Mouse (Mus musculus) adrenal gland, postnatal 36 days (tissue): ENCODE measurements around the gene Pigr. TPM values are rescaled to one million over a fixed set of nuclear protein-coding genes. Genes with fewer than 3 reads are reported as not detected.

ENCODE experiments used
- DNase-seq, 2 experiments: peaks; one replicate each; pipeline ENCODE4 v3.0.0; 2021; ENCODE audit warnings: mixed read lengths in 1 of 2
- long read RNA-seq, 2 experiments: library from polyadenylated mRNA; stranded (forward); transcript quantifications; one replicate each; pipeline ENCODE4 v2.0.0; 2021; ENCODE audit warnings: borderline sequencing depth in 2 of 2
- total RNA-seq, 2 experiments: library from RNA; stranded (reverse); gene quantifications; 2 replicates each; pipeline ENCODE4 v1.2.3; 2021

Pigr gene
- total RNA-seq, result under 1 TPM; 0.16 to 0.20 TPM
- long read RNA-seq, experiment 1, result 0 reads
- long read RNA-seq, experiment 2, result 0 reads

DNA sequence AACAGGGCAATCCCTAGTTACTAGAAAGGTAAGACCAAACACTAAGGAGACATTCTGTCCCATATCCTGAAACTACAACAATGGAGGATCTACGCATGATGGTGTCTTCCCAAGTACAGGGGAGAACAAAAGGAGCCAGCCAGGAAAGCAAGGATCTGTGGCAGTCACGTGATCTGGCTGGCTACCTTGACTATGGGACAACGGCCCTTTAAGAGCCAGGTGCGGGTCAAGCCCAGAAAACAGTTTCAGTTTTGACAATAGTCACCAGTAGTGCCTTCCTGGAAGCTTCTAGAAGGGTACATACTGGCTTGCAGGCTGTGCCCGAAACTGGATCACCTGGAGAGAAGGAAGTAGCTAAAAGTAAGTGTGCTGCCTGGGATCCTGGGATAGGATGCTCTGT lies at the start of gene Pigr:
TSS of gene Pigr (plus strand) at position 237 of the 400 bp plus-strand sequence.
- no peak for DNase-seq

DNA sequence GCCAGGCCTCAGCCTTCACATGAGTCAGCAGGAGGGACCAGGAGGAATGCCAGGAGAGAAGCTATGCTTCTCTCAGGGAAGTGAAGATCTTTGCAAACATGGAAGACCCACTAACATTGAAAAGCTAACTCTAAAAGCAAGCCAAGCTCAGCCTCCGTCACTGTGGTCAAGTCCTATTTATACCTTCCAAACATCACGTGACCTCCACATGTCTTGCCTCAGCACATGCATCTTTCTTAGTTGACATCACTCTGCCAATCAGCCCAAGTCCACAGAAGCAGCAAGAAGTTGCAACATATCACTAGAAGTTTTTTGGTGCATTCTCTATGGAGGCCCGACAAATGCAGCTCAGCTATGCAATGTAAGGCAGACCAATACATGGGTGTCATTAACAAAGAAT lies 46.6 kb upstream of the Pigr start:
- no peak for DNase-seq

DNA sequence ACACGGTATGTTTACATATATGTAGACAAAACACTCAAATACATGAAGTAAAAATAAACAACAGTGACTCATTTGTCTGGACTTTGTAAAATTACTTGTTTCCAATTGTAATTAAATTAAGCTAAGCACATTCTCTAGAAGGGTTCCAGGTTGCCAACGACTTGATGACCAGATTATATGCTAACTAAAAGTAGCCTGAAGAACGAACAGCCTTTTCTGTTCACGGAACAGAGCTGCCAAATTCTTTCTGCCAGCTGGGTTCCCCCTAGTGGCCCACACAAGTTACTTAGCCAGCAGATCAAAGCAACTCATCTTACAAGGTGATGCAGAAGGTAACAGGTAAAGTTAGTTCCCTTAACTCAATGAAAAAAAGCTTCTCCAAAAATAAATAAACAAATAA lies 42.4 kb upstream of the Pigr start:
- peak; percentile 30 to 54 for DNase-seq

DNA sequence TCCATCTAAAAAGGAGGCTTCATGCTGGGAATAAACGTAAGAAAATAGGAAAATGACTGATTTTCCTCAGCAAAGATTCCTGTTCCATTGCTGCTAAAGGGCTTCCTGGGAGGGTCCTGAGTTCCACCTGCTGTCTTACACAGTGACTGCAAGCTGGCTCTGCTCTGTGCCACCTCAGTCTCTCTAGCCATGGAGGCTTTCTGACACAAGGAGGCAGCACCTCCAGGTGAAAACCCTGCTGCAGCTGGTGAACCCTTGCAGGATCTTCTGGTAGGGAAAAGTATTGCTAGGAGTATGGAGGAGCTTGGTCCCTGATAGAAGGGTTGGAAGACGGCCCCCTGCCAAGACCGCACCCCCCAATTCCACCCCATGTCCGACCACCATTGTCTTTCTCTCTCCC lies 39.5 kb upstream of the Pigr start:
- DNase-seq, result no peak

DNA sequence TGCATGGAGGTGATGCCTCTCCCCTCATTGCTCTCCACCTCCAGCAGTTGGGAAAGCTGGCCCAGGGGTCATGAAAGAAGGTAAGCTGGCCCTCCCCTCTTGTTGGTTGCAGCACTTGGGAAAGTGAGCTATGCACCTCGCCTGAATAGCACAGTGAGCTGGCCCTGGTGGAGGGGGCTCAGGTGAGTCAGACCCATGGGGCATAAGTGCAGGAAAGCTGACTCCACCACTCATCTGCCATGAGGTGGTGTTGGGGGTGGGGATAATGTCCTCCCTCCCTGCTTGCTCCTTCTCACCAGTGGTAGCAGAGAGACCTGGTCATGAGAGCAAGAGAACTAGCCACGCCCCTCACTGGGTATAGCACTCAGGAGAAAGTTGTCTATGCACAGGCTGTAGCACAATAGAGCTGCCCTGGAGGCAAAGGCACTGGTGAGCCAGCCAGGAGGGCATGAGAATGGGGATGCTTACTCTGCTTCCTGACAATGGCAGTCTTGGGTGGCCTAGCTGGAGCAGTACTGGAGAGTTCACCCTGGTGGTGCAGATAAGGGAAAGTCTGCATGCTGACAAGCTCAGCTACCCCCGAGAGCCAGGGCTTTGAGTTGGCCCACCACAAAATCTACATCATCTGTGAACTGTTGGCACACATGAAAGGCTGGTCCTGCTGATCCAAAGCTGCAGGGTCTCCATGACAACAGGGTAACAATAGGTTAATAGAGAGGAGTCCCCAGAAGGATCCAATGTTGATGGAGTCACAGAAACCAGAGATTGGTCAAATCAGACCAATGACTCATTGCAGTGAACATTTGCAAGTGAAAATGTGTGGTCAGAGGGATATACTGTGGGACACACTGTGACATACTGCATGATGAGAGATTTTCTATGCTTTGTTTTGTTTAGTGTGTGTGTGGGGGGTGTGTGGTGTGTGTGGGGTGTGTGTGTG lies 36.7 kb upstream of the Pigr start:
- DNase-seq, result no peak

DNA sequence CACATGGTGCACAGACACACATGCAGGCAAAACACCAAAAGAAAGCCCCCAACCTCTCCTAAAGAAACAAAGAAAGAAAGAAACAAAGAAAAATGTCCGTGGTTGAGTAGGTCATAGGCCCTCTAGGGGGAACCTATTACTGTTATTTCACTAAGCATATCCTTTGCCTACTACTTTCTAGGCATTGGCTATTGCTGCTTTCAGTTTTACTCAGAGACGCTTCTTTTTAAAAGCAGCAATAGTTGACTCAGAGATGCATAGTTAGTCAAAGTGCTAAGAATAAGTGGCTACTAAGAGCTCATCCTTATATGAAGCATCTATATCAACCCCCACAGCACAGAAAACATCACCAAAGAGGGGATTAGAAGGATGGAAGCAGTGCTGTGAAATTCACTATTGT lies 31.2 kb upstream of the Pigr start:
- no peak for DNase-seq

DNA sequence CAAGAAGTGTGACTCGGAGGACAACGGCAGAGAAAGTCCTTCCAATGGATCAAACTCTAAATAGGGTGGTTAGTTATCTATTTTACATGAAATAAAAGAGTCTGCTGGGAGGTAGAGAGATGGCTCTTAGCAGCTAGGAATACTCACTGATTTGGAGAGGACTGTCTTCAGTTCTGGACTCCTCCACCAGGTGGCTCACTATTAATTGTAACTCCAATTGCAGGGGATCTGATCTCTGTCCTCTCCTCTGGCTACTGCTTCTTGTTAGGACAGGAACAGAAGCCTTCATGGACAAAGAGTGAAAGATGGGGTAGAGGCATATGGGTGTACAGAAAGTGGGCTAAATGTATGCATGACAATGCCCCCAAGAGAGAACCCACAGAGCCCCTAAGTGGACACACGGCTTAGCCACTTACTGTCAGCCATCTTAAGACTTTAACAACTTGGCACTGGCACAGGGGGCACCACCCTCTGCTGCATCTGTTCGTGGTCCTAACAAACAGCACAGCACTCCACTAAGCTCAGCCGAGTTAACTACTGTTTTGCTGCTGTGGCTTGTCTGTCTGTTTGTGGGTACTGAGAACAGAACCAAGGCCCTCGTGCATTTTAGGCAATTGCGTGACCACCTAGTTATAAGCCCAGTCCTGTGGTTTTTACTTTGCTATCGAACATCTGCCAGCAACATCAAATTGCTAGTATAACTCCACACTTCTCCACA lies 29.4 kb upstream of the Pigr start:
- DNase-seq, result peak; percentile 26 to 65

DNA sequence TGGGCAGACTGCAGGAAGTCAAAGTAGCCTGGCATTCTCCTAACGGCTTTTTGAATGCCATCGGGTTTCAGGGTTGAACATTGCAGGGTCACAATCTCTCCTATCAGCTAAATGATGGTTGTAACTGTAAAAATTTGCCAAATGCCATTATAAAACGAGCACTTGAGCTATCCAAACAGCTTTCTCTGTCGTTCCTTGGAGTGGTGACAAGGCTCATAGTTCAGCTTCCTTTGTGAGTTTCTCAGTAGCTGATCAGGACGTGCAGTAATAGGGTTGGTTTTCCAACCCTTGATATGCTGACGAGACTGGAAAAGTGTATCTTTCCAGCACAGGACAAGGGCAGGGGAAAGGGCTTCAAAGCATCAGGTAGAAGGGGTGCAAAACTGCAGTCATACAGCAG lies 28.4 kb upstream of the Pigr start:
- DNase-seq, result no peak

DNA sequence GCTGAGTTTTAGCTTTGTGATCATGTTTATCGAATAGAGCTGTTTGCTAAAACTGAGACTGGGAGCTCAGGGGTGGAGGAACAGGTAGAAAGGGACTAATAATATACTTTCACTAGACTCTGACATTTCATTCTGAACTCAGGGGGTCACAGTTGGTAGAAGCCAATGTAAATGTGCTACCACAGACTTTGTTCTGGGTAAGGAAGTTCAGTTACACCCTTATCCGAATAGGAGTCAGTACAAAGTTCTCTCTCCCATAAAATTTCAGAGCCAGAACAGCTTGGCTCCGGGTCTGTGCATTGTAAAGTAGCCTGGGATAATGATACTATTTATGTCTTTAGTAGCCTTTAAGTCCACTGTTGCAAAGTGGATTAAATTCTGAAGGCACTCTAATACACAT lies 27.9 kb upstream of the Pigr start:
- no peak for DNase-seq

DNA sequence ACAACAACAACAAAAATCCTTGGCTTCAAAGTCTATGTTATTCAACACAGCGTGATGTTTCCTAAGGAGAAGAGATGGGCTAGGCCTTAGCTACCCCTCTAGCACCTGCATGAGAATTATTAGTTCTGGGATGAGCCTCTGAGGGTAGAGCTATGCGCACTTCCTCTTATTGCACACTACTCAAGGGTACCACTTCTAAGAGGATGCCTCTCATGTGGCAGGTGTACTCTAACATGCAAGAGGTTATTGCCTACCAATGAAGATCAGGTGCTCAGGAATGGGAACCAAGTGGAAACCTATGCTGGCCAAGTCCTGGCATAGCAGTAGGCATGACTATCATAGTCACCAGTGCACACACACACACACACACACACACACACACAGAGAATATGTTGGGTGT lies 27.1 kb upstream of the Pigr start:
- no peak for DNase-seq

DNA sequence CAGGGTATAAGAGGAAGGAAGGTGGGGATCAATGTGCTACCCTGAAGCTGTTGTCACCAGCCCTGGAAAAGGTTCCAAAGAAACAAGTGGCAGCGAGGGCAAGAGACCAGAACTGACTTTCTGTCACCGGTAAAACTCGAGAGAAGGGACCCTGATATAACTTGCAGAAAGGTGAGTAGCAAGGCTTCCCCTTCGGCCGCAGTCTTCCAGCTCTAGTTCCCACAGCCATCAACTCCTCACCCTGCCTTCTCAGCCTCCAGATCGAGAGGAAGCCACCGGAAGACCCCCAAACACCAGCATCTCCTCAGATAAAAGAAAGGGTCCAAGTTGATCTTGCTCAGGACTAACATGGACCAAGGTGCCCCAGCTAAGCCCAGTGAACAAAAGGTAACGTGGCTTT lies 25.9 kb upstream of the Pigr start, which contains the start of gene Fcamr:
TSS of gene Fcamr (plus strand) at position 301 of the 400 bp plus-strand sequence.
- no peak for DNase-seq

DNA sequence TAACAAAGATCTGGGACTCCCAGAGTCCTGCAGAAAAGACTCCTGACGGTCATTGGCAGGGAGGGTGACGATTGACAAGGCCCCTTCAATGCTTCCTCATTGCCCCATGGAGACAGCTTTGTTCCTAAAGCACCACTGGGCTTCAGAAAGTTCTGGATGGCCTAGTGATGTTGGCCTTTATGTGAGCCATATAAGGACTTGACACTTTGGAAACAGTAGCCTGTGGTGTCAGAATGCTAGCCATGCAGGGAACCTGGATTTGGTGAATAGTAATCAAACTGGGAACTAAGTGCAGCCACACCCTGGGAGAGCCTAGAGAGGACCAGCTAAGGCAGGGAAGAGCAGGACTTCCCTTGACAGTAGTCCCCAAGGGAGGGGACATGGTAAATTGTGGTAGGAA lies 25.0 kb upstream of the Pigr start:
- no peak for DNase-seq

DNA sequence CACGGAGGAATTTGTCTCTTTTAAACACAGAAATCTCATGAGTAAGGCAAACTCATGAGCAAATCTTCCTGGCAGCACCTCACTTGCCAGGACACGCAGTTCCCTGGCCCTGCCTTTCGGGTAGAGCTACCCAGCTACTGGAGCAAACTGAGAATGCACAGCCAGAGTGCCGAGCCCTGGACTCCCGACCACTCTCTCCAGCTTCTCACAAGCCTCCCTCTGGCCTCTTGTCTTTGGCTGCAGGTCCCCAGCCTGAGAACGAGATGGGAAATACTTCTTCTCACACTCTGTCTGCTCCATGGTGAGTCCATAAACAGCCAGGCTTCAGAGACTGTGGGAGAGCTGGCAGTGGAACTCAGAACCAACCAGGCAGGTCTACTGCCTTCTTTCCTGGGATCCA lies 23.5 kb upstream of the Pigr start:
- DNase-seq, result no peak

DNA sequence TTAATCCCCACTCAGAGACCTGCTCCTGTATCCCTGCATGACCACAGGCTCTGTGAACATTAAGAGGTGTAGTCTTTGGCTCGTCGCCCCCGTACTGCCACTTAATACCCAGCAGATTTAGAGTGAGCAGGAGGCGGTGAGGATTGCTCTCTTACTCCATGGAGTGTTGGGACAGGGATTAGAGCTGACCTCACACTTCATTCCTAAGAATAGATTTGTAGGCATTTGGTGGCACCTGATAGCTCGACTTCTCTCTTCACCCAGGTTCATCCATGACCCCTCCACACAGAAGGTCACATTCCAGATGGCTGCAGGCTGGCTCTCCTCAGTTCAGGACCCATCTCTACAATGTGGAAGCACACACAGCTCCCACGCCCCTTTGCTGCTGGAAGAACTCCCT lies 22.2 kb upstream of the Pigr start:
- DNase-seq, result no peak

DNA sequence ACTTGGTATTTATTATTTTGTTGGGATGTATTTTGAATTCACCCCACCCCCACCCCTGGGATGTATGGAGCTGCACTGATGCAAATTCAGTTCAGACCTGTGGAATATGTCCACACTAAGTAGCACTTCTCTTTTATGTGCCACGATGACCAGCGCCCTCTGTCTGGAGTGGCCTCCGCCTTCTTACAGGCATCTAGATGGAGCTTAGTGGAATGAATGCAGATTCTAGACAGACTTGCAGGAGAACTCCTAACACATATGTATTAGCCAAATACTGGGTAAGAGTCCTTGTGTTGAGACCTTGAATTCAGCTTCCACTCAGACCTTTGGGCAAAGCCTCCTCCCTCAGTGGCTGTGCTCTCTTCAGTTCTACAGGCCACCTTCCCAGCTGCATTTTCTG lies 15.6 kb upstream of the Pigr start:
- no peak for DNase-seq

DNA sequence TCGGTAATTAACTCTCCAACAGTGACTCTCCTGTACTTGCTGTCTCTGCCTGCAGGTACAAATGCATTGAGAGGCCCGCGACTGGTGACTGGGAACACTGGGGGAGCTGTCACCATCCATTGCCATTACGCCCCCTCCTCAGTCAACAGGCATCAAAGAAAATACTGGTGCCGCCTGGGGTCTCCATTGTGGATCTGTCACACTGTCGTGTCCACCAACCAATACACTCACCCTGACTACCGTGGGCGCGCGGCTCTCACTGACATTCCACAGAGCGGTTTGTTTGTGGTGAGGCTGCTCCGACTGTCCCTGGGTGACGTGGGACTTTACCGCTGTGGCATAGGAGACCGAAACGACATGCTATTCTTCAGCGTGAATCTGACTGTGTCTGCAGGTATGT lies 15.2 kb upstream of the Pigr start:
- no peak for DNase-seq

DNA sequence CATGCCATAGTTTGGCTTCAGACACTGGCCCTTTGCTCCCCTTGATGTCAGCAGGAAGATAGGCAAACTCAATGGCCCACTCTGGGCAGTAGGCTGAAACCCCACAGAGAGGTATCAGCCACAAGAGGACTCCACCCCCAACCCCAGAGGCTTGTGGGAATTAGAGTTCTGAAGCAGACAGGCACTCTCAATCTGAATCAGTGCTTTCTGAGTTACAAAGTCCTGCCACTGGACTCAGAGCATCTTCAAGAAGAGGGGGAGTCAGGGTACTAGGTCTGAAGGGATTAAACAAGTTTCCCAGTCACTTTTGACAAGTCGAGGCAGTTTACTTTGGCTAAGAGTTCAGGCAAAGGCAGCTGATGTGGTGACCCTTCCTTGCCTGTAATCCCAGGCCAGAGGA lies 6.7 kb upstream of the Pigr start:
- no peak for DNase-seq

DNA sequence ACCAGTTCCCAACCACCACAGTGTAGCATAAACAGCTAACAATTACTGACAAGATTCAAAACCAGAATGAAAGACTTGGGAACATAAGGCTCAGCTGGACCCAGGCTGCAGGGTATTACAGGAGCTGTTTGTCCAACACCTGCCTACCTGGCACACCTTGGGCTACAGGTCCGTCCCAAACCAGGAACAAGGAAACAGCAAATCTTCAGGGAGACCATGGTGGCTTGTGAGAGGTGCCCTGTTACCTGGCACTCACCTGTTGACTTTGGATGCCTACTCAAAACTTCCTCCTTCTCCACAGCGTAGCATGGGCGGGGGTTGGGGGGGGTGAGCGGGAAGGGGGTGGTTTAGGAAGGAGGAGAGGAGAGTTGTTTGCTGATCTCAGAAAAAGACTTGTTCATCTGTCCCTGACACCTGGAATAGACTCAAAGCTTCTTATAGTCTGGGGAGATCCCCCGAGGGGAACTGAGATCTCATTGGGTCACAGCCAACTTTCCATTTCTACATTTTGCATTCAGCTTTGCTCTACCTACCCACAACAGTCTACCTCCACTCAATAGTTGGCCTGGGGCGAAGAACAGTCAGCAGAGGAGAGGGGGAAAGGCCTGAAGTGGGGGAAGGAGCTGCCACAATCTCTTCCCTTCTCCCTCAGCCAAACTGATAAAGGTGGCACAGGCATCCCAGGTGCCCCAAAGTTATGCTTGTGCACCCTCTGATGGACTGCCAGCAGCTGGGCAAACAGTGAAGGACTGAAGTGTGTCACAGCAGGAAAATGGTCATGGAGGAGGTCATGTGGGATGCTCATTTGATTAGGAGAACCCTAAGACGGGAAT lies 6.0 kb upstream of the Pigr start:
- no peak for DNase-seq

DNA sequence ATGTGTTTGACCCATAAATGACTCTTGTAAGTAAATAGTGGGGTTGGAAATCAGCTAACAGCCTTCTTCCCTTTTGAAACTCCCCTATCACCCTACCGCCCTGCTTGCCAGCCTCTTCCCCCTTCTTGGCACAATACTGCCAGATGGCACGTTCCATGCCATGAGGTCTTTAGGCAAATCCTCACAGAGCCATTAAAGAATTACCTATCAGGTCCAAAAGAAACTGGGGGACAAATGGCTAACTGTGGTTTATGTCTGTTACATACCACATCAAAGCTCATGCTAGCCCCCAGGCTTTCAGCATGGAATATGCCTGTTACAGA lies 5.4 kb upstream of the Pigr start:
- DNase-seq, result no peak

DNA sequence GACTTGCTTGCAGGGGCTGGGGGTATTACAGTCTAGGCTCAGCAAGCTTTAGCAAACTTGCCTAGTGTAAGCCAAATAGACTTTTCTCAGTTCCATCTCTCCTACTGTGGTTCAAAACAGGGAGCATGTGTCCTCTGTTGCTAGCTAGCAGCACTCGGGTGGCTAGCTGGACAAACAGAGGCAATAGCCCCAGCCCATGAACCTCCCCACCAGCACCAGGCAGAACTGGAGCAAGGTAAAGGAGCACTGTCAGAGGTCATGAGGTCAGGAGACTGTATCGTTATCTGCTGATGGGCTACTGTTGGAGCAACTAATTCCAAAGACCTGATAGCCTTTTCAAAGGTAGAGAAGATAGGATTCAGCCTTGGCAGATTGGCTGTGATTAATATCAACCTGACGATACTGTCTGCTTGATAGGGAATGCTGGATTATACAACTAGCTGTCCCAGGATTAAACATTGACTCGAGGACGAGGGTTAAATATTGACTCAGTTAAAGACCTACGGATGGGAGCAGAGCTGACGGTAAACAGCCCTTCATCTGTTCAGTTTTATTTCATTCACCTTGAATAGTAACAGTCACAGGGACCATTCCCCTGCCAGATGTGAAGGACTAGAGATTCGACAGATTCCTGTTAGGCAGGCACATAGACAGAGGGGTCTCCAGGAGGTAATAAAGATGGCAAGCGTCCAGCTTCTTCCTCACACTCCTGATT lies 4.4 kb upstream of the Pigr start:
- no peak for DNase-seq

DNA sequence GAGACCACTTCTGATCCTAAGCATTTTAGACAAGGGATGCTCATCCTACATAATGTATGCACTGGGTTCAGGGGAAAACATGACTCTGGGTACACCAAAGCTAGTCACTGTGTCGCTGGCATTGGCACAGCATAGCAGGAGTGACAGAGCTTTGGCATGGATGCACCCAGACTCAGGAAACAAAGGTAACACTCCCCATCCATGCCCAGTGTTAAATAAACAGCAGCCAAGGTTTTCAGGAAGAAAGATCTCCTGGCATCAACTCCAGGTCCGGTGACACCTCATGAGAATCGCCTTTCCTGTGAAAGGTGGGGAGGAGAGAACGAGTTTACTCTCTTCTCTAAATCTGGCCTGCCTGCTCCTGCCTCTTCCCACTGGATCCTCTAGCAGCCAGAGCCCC lies 2.2 kb downstream of the Pigr start:
- DNase-seq, result no peak
